Mouse (Mus musculus): ENCODE measurements around the gene Tmem45a2. TPM values are rescaled to one million over a fixed set of nuclear protein-coding genes. Genes with fewer than 3 reads are reported as not detected.

The Tmem45a2 gene
- polyA plus RNA-seq, 1 experiment from 2014 or later = 0.08 TPM

Other genes with a start within 250 kb of the Tmem45a2 start
- gene Tmem45a, start 185.2 kb downstream of the Tmem45a2 start, polyA plus RNA-seq (2014; fragmentation: Nextera tagmentation; extraction: Ambion mirVana) = 1.4 and 7.5 TPM in 2 replicates
- gene Lnp1, start 143.3 kb downstream of the Tmem45a2 start, polyA plus RNA-seq (2014; fragmentation: Nextera tagmentation; extraction: Ambion mirVana) = not detected in 2 replicates
- 85.7 and 95.8 TPM in 2 replicates for gene Tomm70a, start 50.3 kb upstream of the Tmem45a2 start, polyA plus RNA-seq (2014; fragmentation: Nextera tagmentation; extraction: Ambion mirVana)
- gene Nit2, start 96.0 kb upstream of the Tmem45a2 start, polyA plus RNA-seq (2014; fragmentation: Nextera tagmentation; extraction: Ambion mirVana) = 54.2 and 63.6 TPM in 2 replicates
- gene Tbc1d23, start 160.1 kb upstream of the Tmem45a2 start, polyA plus RNA-seq (2014; fragmentation: Nextera tagmentation; extraction: Ambion mirVana) = 42.9 and 46.7 TPM in 2 replicates
- 0.44 and 0.74 TPM in 2 replicates for gene Tmem30c, start 221.5 kb upstream of the Tmem45a2 start, polyA plus RNA-seq (2014; fragmentation: Nextera tagmentation; extraction: Ambion mirVana)